Mouse (Mus musculus): Measurements from ENCODE around the gene Slc13a4.

GRCm38 (mm10) chr6:35338640-35339039 lies 30.7 kb upstream of the Slc13a4 start:
- TF ChIP-seq CTCF (IDR thresholded peaks at IDR 0.05; ENCODE audit: borderline replicate concordance, control insufficient read depth, extremely low read depth, insufficient read depth, low read length, poor library complexity) (no peak), POLR2A (IDR thresholded peaks at IDR 0.05; ENCODE audit: control insufficient read depth, extremely low read depth, insufficient read depth, low read length, poor library complexity) (no peak)
